Mouse (Mus musculus): ENCODE data around the gene Lrrc3c.
"Not testable (repeated sequence)": the region's sequence is repeated elsewhere in the genome, so short reads cannot be mapped to it uniquely, and the experiment has no call there.

Gene Lrrc3c

DNA sequence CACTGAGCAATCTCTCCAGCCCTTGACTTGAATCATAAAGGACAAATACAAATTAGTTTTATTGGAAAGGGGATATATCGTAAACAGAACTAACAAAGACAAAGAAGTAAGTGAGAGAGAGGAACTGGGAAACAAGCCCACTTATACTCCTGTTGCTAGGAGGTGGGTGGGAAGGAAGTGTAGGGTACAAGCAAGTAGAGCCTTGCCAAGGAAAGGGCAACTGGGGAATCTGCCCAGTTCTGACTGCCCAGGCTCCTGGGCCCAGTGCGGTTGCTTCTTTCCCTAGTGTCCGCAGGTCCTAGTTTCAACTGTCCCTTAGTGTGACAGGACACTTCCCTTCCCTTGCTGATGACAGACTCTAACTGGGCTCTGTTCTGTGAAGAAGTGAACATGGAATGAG is 30.6 kb downstream of the Lrrc3c start:
- DNase-seq (ENCODE audit: low spot score): no peak

DNA sequence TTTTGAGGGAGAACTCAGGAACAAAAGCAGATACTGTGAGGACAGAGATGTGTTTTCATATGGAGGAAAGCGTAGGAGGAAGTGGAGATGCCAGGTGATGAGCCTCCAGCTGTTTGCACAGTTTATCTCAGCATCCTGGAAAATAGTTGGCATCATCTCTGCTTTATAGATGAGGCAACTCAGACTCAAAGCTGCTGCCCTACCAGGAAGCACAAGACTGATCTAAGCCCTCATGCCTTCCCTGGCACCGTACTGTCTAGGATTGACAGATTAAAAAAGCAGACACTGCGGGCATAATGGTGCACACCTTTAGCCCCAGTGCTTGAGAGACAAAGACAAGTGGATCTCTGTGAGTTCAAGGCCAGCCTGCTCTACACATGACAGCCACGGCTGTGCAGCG is 32.6 kb downstream of the Lrrc3c start:
- no peak for DNase-seq (ENCODE audit: low spot score)

DNA sequence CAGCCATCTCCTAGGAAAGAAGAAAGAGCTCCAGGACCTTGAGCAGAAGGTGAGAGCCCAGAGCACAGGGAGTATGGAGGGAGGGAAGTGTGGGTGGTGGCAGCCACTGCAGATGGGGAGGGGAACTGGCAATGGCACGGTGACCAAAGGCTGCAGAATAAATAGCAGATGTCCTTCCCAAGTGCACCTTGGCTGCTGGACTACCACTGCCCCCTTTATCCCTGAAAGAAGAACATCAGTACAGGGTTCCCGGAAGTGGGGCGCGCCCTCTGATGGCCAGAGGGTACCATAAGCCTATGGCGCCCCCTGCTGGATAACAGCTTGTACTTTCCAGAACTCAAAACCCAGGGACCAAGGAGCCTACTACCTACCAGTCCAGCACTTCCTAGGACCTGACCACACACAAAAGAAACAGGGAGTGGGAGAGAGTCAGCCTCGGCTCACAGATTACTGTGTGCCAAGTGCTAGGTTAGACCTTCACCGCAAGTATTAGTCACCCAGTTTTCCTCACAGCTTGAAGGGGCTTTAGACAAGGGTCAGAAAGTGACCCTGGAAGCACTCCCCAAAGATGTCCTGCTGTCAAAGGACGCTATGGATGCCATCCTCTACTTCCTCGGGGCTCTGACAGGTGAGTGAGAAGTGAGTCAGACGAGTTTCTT is 37.4 kb downstream of the Lrrc3c start:
- DNase-seq (ENCODE audit: low spot score): not testable (repeated sequence)

DNA sequence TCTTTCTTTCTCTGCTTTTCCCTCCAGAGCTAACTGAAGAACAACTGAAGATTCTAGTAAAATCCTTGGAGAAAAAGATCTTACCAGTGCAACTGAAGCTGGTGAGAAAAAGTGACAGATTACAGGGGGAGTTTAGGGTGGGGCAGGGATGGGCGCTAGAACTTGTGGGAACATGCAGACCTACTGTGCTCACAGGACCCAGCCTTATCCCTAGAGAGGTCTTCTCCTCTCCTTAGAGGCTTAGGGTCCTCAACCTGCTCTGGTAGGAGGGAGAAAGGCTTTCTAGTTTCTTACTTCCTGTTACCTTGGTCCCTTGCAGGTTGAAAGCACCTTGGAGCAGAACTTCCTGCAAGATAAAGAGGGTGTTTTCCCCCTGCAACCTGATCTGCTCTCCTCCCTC is 39.4 kb downstream of the Lrrc3c start:
- no peak for DNase-seq (ENCODE audit: low spot score)

DNA sequence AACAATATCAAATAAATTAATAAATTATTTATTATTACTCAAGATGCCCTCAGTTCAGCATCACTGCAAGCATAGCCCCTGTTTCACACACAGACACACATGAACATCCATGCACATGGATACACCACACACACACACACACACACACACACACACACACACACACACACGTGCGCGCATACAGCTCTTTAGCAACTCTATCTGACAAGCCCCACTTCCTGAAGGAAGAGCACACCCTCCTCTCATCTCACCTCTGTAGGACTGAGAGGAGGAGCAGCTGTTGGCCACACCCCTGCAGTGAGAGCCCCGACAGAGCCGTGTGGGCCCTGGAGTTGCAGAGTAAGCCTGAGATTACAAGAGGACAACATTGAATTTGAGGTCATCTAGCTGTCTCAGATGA is 42.0 kb downstream of the Lrrc3c start:
- DNase-seq (ENCODE audit: low spot score): no peak

DNA sequence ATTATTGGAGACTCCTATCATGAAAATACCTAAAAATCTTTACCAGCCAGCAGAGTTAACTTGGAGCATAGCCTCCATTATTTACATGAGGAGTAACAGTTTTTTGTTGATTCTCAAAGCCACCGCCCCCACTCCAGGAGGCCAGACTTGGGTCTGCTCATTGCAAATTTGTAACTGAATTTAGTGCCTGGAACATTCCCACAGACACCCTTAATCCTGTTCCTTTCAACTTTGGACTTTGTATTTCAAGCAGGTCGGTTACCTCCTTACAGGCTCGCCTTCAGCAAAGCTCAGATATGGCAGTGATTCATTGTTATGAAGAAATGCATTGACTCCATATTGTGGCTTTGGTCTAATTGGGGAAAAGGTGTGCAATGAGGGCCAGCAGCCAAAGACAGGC is 46.7 kb downstream of the Lrrc3c start:
- DNase-seq (ENCODE audit: low spot score): no peak

DNA sequence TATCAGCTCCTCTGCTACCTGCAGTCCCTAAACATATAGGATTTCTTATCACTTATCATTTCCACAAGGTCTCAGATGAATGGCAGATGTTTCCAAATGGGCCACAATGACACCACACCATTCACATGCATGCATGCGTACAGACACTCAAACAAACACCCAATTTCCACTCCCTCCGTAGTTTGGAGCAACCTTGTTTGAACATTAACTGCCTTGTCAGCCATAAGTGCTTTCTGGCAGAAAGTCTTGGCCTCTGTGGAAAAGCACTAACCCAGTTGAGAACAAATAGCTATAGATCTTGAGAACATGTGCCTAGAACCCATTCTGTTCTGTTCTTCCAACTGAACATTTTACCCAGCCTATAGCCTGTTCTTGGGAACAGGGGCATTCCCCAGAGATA is 47.9 kb downstream of the Lrrc3c start:
- DNase-seq (ENCODE audit: low spot score): no peak

DNA sequence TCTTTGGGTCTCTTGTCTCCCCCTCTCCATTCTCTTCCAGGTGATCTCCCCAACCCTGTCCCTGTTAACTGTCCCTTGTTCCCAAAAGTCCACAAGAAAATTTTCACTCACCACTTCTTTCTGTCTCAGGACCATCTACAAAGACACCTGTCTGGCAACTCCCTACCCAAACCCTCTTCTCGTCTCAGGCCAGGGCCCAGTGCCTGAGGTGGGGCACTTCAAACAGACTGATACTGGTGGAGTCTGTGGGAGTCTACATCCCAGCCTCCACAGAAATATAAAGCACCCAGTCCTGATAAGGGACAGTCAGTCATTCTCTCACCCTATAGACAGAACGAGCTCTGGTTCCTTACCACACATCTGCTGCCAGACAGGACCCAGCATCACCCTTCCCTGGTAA is 48.4 kb downstream of the Lrrc3c start, which contains the start of gene Gsdma2:
Gsdma2 (plus strand) TSS at position 301 of the 400 bp plus-strand sequence.
- no peak for DNase-seq (ENCODE audit: low spot score)
